Mouse (Mus musculus): Measurements from ENCODE around the gene Slc30a9.
A peak's percentile ranks its signal among the peaks of the same experiment; 100 is the strongest.

Slc30a9 gene

DNA sequence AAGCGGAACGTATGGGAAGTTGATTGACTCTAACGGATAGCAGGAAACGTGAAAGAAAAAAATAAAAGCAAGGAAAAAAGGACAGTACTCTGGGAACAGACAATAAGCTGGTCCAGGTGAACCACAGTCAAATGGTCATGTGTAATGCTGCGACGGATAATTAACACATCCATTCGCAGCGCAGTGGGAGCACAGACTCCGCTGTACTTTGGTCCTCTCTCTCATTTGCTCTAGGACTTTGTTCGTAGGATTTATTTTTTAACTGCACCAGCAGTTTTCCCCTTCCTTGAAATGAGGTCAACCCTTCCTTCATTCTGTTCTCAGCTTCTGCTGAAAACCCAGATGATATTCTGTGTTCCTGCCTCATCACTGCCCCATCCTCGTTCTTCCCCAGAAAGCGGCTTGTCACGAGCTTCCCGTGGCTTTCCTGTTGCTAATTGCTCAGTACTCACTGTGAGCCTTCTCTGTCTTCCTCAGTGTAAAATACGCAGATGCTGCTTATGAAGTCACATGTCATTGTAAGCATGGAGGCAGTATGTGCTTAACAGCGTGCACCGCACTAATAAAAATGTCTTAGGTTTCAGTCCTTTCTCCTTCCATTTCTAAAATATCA lies 15.0 kb downstream of the Slc30a9 start:
- no peak for DNase-seq

DNA sequence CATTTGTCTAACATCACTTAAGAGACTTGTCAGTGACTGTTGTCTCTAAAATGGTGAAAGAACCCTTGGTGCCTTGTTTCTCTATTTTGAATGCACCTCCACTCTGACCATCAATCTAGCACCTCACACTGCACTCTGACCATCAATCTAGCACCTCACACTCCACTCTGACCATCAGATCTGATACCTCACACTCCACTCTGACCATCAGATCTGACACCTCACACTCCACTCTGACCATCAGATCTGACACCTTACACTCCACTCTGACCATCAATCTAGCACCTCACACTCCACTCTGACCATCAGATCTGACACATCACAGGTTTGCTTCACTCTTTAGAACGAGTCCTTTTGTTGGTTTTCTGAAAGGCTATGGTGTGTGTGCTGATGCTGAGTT lies 17.3 kb downstream of the Slc30a9 start:
- DNase-seq = no peak

DNA sequence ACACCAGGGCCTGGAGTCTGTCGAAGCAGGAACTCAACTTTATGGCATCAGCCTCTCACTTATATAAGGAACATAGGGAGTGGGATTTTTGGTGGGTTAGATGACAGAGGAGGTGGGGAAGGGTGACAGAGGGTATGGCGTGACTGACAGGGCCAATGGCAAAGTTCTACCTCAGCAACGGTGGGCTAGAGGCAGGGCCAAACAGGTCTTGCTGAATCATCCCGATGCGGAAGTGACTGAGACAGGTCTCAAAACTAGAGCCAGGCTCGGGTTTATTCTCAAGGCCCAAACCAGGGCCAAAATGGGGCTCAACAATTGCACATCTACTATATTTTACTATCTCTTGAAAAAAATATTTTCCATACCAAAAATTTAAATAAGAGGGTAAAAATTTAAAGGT lies 34.1 kb downstream of the Slc30a9 start:
- no peak for DNase-seq

DNA sequence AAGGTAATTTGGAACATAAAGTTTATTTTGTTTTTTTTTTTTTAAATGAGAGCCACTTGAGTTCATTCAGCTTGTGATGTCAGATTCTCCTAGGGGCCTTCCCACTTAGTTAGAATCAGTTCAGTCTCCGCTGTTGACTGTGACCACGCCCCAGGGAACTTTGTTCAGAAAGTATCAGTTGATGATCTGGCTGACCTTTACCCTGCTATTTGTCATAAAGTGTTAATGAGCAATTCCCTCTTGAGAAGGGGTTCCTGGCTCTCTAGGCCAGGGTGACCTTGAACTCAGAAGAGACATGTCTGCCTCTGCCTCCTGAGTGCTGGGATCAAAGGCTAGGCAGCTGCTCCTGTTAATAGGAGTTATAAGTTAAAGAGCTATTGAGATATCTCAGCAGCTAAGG lies 40.3 kb downstream of the Slc30a9 start:
- no peak for DNase-seq

DNA sequence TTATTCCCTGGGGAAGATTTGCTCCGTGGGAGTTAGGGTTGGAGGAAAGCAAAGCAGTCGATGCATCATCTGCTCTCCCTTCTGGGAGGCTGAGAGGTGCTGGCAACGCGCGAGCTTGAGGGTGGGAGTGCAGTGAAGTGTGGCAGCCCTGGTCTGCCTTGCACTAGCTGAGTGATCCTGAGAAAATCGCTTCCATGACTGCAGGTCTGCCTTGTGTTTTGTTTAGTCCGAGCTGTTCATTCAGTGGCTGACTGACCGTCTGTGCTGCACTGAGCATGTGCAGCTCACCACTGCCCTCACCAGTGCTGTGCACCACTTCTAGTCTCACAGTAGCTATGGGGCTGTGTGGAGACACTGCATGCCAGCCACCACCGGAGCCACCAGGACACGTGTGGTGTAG lies 42.2 kb downstream of the Slc30a9 start:
- no peak for DNase-seq

DNA sequence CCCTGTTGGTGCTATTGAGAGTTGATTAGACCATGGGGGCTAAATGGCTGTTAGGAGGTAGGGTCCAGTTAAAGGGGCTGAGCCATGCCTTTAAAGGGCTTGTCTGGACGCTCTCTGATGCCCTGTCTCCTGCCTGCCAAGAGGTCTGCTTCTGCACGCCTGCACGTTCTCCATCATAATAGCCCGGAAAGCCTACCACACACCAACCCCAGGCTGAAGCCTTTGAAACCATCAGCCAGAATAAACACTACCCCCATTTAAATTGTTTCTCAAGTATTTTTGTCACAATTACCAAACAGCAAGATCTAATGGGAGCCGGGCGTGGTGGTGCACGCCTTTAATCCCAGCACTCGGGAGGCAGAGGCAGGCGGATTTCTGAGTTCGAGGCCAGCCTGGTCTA lies 55.6 kb downstream of the Slc30a9 start:
- DNase-seq = no peak

DNA sequence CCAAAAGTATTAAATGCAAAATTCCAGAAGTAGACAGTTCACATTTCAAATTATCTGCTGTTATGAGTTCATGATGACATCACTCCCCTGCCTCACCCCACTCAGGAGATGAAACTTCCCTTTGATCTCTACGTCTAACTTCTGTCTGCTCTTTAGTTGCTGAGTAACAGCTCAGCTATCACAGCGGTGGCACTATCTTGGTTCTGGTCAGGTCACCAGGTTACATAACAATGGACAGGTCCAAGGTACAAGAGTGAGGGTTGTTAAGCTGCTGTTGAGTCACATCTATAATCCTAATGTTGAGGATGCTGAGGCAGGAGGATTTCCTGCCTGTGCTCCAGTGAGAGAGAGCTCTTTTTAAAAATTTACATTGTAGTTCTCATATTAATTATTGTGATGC lies 56.2 kb downstream of the Slc30a9 start:
- no peak for DNase-seq

DNA sequence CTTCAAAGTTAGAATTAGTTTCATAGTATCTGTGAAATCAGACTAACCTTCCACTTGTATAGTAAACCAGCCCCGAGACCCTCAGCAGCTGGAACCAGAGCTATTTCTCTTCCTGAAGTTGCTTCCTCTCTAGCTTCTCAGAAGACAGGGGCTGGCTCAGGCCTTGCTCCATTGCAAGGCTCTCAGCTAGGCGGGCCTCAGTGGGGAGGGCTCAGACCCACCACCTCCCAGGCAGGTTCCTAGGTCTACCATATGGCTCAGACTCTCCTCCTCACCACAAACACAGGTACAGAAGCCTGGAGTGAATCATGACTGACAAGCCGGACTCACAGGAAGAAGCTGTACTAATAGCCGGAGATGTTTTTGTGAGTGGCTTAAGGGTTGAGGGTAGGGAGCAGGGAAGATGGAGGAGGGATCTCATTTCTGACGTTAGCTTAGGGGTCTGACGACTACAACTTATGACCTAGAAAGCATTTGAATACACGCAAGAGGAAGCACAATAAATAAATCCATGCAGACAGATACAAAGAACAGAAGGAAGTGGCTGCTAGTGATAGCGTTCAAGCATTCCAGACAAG lies 70.4 kb downstream of the Slc30a9 start:
- DNase-seq = no peak

DNA sequence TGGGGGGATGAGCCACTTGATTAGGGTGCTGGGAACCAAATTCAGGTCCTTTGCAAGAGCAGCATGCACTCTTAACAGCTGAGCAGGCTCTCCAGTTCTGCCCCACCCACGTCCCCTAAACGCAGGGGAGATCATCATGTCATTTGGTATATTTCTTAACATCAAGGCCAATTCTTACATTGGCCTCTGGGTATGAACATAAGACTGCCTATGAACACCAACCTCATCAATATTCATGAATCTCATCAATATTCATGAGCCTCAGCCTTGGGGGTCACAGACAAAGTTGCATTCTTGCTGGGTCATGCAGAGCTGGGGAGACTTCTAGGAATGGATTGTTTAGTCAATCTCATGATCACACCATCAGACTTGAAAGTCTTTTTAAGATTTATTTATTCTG lies 74.9 kb downstream of the Slc30a9 start:
- DNase-seq = no peak

DNA sequence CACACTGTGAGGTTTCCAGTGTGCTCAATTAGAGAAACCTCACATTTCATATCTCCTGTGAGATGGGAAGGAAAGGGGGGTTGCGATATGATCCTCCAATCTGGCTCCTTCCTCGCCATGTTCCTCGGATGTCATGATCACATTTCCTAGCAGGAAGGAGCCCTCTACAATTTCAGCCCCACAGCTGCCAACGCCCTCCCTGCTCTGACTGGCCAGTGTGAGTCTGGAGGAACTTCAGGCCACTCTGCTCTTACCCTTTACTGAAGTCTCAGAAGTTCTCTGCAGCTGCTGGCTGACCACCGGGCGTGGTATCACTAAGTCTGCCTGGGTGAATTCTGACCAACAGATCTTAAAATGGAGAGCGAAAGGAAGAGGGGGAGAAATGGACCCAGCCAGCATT lies 75.8 kb downstream of the Slc30a9 start:
- DNase-seq = no peak

DNA sequence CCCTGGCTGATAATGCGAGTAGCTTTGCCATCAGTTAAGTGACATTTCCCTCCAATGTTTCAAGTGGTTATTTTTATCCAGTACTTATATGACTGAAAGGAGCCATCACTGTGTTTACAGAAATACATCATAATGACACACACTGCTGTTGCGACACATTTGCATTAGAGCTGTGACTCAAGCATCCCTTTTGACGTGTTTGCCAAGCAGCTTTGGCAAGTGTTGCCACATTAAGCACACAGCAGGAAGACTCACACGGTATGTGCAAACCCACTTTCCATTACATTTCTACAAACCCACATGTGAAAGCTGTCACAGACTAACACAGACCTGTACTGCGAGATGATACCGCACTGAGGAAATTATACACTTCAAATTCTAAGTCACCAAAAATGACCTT lies 87.2 kb downstream of the Slc30a9 start:
- peak; percentile 30 to 36 for DNase-seq

DNA sequence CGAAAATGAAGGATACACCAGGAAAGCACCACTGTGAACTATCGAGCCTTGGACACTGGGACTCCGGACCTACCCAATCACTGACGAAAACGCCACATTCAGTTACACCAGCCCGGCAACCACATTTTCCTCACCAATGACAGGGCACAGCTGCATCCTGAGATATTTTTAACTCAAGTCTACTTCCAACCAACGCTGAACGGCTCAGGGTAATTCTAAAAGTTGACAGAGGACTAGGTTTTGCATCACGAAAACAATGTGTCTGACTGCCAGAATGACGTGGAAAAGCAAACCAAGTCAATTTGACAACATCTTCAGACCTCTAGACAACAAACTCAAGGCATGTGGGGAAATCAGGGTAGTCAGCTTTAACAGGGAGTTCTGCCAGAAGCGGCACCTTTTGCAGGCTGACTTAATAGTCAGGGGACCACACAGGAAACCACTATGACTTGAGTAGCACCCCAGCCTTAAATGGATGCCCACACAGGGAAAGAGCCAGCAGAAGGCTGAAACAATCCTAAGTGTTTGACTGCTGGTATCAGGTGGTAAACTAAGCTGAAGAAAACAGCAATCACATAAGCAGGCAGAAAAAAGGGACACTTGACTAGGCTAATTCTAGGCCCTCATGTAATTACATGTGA lies 88.6 kb downstream of the Slc30a9 start:
- no peak for DNase-seq

DNA sequence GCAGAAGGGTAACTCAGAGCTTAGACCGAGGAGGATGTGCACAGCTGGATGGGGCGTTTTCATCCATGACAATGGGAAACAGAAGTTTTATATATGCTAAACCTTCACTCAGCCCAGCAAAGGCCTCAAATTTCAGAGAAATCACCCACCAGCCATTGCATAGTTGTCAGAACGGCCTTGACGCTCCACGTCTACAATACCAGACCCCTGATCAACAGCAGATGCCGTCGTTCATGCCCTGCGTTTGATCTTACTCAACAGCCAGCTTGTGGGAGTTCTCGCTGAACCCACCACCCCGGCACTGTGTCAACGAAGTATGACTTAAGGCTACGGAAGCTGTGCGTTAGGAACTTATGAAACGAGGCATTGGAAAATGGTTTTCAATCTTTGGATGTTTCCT lies 90.4 kb downstream of the Slc30a9 start:
- DNase-seq = no peak

DNA sequence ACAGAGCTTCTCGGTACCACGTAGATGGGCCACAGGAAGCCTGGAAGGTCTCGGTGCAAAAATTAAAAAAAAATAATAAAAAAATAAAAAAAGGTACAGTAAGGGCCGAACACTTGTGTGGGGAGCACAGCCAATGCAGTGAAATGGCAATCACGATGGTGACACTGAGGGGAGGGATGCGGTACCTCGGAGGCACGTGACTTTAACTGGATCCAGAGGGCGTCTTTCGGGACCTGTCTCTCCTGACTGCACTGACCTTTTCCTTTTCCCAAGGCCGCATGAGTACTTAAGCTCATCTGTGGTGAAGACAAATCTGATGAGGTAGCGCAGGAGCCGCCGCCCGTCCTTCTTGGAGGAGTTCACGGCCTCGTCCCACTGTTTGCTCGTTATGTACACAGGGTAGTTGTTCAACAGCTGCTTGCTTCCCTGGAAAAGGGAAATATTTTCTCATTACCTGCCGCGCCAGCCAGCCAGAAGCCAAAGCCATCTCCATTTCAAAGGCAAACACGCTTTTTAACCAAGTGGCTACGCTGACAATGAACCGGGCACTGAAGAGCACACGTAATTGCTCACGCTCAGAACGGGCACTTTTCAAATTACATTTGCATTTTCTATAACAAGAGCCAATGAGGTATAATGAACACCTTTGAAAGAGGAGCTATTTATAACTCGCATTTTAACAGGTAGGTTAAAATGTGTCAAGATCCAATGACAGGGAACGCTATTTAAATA lies 93.3 kb downstream of the Slc30a9 start:
- no peak for DNase-seq

DNA sequence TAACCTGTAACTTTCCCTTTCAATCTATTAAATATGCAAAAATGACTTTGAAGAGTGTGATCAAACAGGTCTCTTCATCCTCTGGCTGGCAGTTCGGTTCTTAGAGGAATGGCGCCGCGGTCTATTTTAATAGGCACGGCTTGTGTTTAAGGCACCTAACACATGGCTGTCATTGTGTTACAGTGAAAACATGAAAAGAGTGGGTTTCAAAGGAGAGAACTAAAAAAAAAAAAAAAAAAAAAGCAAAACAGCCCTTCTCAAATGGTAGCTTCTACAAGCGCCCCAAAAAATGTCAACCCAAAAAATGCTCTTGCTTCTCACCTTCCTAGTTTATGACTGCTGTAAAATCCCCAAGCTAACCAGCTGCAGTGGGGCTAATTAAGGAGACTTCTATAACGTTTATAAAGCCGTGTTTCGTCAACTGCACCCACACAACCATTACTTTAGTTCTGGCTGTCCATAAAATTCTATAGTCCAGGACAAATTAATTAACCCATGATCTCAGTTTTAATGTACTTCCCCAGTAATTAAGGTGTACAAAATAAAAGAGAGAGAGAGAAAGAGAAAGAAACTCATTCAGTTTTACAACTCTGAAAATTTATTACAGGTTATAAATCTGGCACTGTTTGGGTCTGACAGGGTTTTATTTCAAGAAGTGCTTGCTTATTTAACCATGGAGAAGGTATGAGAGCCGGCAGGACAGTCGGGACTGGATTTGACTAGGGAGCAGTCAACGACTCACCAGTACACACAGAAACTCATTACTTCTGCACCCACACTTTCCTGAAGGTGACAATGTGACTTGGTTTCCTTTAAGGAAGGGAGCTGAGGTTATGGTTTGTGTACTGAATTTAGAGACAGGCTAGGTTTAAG lies 94.1 kb downstream of the Slc30a9 start:
- DNase-seq = no peak

DNA sequence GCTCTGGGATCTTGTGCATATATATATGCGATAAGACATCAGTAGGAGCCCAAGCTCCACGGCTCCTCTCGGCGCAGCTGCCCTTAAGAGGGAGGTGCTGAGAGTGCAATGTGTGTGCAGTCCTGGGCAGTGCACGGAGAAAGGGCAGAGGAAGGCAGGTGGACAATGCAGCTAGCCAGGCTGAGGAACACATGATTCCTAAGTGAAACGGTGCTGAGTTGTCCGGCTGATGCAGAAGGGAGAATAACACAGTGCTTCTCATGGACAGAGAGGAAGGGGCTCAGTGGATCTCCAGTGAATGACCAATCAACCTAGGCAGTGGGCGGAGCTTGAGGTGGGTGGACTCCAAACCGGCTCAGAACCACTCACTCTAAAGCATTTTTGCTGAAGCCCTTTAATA lies 94.9 kb downstream of the Slc30a9 start:
- no peak for DNase-seq

DNA sequence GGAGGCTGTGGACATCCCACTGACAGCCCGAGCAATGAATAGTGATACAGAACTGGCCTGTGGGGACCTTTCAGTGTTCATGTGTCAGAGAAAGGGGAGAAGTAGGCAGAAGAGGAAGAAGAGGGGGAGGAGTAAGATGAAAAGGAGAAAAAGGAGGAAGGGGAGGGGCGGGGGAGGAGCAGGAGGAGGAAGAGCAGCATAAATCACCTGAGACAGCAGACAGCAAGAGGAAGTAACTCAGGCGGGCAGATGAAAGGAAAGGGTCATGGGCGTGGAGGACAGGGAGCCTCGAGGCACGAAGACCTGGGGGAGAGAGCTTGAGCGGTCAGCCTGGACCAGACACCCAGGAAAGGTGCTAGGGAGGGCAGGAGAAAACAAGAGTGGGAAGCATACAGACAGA lies 97.6 kb downstream of the Slc30a9 start:
- DNase-seq = no peak

DNA sequence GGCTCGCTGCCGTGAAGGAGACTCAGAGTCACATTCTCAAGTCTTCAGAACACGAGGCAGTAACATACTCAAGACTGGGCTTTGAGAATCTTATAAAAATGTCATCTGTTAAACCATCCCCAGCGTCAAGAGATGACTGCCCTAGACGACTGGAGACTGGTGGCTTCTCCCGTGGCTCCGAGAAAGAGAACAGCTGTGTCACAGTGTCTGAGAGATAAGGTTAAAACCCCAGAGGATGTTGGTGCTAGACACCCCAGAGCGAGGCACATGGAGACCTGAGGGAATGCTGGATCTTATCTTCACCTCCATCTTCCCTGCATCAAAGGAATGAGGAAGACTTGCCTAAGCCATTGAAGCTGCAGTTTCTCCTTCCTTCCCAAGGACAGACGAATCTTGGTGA lies 98.2 kb downstream of the Slc30a9 start:
- no peak for DNase-seq
